Mouse (Mus musculus) brain, embryonic 14.5 days (tissue): ENCODE data around the gene Camk2n2.
A peak's percentile ranks its signal among the peaks of the same experiment; 100 is the strongest.

Experiments
- CTCF ChIP-seq: fragments of 200-500 bp; IDR thresholded peaks from 2 replicates; pipeline ENCODE4 v1.5.1; 2012; ENCODE audit warnings: inconsistent platforms, mild to moderate bottlenecking, moderate library complexity, borderline replicate concordance; ENCODE audit not compliant: insufficient read depth, insufficient read length; ENCODE audit errors: extremely low read depth
- POLR2A ChIP-seq: fragments of 200-500 bp; IDR thresholded peaks from 2 replicates; pipeline ENCODE4 v1.6.1; 2012; ENCODE audit warnings: mild to moderate bottlenecking, inconsistent platforms, borderline replicate concordance; ENCODE audit not compliant: poor library complexity, insufficient read depth, insufficient read length, severe bottlenecking; ENCODE audit errors: extremely low read depth

GRCm38 (mm10) chr16:20611357-20612227 is 9.5 kb downstream of the Camk2n2 start, which contains the start of the genes Eef1akmt4, Gm49333 and Alg3:
- no peak for TF ChIP-seq CTCF
- TF ChIP-seq POLR2A: peak; percentile 24; the same call in 1 of the 2 replicates
